Mouse (Mus musculus) heart, postnatal 36 days (tissue): ENCODE measurements around the gene Hrh2. TPM values are rescaled to one million over a fixed set of nuclear protein-coding genes. Genes with fewer than 3 reads are reported as not detected.

Source experiments
- DNase-seq, 2 experiments: peaks; one replicate each; pipeline ENCODE4 v3.0.0; 2021 to 2022
- intact Hi-C: fragments of 180-260 bp; cut with DNase I; formaldehyde crosslinking; loops from one replicate; pipeline ENCODE4 v1.15.1; 2025
- total RNA-seq, 2 experiments: library from RNA; stranded (reverse); gene quantifications; 2 replicates each; pipeline ENCODE4 v1.2.3; 2021

Hrh2 gene
- total RNA-seq, 2 experiments from 2014 or later, result 0.39 to 0.43 TPM

GRCm38 (mm10) chr13:54175426-54175825 lies 16.5 kb upstream of the Hrh2 start:
- DNase-seq, result no peak
- intact Hi-C loops, result no loop called here

- intact Hi-C loops, result no loop called here
- no peak for DNase-seq
Observed at GRCm38 (mm10) chr13:54176406-54177020, 15.4 kb upstream of the Hrh2 start.

DNA sequence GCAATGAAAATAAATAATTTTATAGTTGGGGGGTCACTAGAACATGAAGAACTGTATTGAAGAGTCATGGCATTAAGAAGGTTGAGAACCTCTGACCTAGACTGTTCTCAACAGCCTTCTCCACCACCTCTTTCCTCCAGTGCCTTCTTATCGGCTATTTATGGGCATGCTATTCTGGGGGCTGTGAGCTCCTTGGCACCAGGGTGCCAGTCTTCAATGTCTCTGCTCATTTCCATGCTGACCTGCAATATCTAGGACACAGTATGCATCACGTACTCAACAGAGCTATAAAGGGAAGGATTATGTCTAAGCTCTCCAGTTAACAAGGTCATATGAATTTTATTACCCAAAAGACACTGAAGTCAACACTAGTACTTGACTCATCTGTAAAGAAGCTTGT lies 14.6 kb upstream of the Hrh2 start:
- DNase-seq, result no peak
- intact Hi-C loops, result no loop called here

- intact Hi-C loops, result no loop called here
- peak in 1 of 2 experiments; percentile 22 for DNase-seq
Observed at GRCm38 (mm10) chr13:54178647-54179046, 13.3 kb upstream of the Hrh2 start.

DNA sequence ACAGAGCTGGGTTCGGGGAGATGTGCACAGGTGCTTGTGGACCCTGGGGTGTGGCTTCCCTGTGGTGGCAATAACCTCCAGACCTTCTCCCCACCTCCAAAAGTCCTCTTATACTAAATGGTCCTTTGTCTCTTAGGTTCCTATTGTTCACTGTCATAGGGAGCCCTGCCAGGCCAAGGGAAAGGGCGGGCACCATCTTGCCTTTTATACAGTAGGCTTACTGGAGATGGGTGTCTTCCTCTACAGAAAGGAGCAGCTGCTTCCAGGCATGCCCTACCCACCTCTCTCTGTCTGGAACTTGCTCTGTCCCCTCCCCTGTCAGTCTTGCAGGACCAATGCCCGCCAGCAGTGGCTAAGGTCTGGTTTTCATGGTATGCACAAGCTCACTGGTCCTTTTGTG lies 12.0 kb upstream of the Hrh2 start:
- DNase-seq, result no peak
- intact Hi-C loops, result loop anchor here (5.0 kb wide), 1 partner anchor 47 kb away; no protein-coding TSS in a partner anchor

GRCm38 (mm10) chr13:54180461-54180860 lies 11.5 kb upstream of the Hrh2 start:
- intact Hi-C loops, result loop anchor here (5.0 kb wide), 1 partner anchor 47 kb away; no protein-coding TSS in a partner anchor
- peak; percentile 52 for DNase-seq

DNA sequence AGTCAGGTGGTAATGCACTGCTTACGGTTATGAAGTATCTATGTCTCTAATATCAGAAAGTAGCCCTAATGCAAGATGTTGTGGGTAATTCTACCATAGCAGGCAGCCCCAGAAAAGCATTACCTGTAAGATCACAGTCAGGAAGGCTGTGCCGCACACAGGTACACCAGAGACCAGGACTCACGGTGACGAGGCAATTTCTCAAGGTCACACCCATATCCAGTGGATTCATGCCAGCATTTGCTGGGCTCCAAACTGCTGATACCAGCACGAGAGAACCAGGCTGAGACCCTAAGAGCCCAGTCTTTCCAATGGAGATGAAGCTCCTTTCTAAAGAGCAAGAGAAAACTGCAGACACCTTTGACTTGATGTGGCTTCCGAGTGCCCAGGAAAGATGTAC lies 10.6 kb upstream of the Hrh2 start:
- DNase-seq, result no peak
- intact Hi-C loops, result loop anchor here (5.0 kb wide), 1 partner anchor 46 kb away; no protein-coding TSS in a partner anchor

- intact Hi-C loops, result loop anchor here (5.0 kb wide), 1 partner anchor 45 kb away; no protein-coding TSS in a partner anchor
- DNase-seq, result no peak
Observed at GRCm38 (mm10) chr13:54181947-54182346, 10.0 kb upstream of the Hrh2 start.

GRCm38 (mm10) chr13:54186394-54186793 lies 5.5 kb upstream of the Hrh2 start:
- intact Hi-C loops, result no loop called here
- DNase-seq, result no peak

GRCm38 (mm10) chr13:54188190-54188706 lies 3.7 kb upstream of the Hrh2 start:
- intact Hi-C loops, result no loop called here
- no peak for DNase-seq

DNA sequence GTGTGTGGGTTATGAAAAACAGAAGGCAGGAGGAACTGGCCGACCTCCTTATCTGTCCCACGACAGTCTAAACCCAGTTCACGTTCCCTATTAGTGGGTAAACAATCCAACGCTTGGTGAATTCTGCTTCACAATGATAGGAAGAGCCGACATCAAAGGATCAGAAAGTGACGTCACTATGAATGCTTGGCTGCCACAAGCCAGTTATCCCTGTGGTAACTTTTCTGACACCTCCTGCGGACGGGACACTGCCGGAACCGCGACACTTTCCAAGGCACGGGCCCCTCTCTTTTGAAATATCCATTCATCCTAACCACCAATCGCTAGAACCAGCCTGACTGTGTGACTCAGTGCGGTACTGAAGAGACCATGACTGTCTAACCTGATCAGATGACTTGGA lies 2.0 kb upstream of the Hrh2 start:
- DNase-seq, result no peak
- intact Hi-C loops, result no loop called here

GRCm38 (mm10) chr13:54191181-54191580 lies 748 bp upstream of the Hrh2 start:
- intact Hi-C loops, result no loop called here
- no peak for DNase-seq

DNA sequence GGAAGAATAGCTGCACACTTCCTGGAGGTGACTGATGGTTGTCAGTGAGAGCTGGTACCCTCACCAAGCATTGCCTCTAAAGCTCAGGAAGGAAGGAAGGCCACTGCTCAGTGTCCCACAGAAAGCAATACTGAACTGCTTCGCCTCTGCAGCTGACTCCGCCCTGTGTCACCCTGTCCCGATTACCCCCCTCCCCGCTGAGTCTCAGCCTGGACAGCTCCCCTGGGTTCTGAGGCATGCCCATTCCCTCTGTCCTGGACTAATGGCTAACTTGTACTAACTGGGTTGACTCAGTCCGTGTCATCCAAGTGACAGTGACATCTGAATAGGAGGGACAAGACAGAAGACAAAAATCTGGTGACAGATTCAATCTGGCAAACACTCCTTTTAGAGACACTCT lies 1.7 kb downstream of the Hrh2 start:
- intact Hi-C loops, result no loop called here
- no peak for DNase-seq

- no peak for DNase-seq
- intact Hi-C loops, result no loop called here
Observed at GRCm38 (mm10) chr13:54199000-54199399, 7.1 kb downstream of the Hrh2 start.

- intact Hi-C loops, result no loop called here
- DNase-seq, result no peak
Observed at GRCm38 (mm10) chr13:54202458-54202857, 10.5 kb downstream of the Hrh2 start.

DNA sequence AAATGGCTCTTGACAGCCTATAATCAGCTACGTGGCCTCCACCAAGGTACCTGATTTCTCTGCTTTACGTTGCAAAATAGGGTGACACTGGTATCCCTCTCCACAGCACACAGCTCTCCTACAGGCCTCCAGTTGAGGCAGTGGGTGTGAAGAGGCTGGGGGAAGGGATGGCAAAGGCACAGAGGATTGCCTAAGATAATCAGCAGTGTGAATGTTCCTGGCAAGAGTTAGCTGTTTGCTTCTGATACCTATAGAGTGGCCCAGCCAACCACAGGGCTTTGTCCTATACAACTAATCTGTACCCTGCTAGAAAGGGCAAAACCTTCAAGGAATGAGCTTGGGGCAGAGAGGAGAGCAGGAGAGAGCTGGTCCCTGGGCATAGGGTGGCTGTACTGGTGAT lies 11.5 kb downstream of the Hrh2 start:
- intact Hi-C loops, result no loop called here
- no peak for DNase-seq

DNA sequence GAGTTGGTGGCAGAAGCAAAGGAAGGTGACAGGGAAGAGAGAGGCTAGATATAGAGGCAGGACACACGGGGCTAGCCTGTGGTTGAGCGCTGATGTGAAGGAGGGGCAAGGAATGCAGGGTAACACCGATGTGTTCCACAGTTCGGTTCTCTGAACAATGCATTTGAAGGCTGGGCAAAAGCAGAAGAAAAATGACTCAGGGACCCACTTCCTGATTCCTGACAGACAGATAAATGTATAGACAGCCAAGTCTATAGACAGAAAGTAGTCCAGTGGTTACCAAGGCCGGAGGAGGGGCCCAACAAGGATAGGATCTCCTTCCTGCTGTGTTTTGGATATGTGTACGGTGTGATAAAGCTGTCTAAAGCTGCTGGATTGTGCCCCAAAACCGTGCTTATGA lies 13.3 kb downstream of the Hrh2 start:
- intact Hi-C loops, result no loop called here
- no peak for DNase-seq

DNA sequence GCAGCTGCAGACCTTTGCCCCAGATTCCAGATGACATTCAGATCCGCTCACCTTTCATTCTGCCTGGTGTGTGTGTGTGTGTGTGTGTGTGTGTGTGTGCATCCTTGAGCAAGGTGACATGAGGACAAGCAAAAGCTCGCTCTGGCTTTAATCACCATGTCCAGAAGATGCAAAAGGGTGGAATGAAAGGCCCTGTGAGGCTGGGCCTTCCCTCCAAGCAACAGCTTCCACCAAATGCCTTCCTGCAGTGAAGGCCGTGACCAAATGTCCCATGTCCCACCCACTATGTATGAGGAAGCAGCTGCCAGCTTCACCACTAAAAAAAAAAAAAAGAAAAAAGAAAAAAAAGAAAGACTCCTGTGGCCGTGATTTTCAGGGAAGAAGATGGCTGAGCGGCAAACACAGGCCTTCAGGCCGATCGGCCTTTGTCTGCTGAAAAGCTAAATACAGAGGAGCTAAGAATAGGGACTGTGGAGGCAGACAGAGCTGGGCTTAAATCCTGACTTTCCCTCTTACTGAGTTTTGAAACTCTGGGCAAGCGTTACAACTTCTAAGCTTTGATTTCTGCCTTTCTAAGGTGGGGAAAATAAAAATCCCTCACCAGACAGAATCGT lies 14.3 kb downstream of the Hrh2 start:
- DNase-seq, result no peak
- intact Hi-C loops, result no loop called here

GRCm38 (mm10) chr13:54209476-54210253 lies 17.7 kb downstream of the Hrh2 start:
- intact Hi-C loops, result no loop called here
- no peak for DNase-seq

- DNase-seq, result no peak
- intact Hi-C loops, result no loop called here
Observed at GRCm38 (mm10) chr13:54211528-54212488, 19.9 kb downstream of the Hrh2 start.
